Mouse (Mus musculus): Measurements from ENCODE around the gene Furin. TPM values are rescaled to one million over a fixed set of nuclear protein-coding genes. Genes with fewer than 3 reads are reported as not detected.
A peak's percentile ranks its signal among the peaks of the same experiment; 100 is the strongest.

The Furin gene
- total RNA-seq, 2 experiments from 2014 or later = 106 to 118 TPM

DNA sequence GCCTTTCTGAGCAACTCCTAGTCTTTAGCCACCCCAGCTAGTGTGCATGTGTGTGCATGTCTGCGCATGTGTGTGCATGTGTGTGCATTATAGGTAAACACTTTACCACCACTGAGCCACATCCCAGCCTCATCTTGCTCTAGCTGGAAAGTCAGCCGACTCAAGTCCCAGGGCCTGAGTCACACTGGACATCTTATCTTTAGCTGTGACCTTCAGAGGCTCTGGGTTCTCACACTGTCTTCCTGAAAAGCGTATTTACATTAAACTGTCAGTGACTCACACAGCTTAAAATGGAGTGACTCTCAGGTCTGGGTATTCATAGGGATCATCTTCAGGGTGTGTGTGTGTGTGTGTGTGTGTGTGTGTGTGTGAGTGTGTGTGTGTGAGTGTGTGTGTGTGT, 30.4 kb upstream of the Furin start:
- intact Hi-C loops (cut with DNase I) = no loop called here

DNA sequence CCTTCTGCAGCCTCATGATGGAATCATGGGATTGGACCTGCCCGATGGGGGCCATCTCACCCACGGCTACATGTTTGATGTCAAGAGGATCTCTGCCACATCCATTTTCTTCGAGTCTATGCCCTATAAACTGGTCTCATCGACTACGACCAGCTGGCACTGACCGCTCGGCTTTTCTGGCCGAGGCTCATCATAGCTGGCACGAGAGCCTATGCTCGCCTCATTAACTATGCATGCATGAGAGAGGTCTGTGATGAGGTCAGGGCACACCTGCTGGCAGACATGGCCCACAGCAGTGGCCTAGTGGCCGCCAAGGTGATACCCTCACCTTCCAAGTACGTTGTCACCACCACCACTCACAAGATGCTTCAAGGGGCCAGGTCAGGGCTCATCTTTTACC, 24.4 kb upstream of the Furin start:
- intact Hi-C loops (cut with DNase I) = no loop called here
- DNase-seq (ENCODE audit: low spot score) = no peak

More for the DNA sequence above, 30.4 kb upstream of the Furin start:
- DNase-seq (ENCODE audit: low spot score) = no peak

DNA sequence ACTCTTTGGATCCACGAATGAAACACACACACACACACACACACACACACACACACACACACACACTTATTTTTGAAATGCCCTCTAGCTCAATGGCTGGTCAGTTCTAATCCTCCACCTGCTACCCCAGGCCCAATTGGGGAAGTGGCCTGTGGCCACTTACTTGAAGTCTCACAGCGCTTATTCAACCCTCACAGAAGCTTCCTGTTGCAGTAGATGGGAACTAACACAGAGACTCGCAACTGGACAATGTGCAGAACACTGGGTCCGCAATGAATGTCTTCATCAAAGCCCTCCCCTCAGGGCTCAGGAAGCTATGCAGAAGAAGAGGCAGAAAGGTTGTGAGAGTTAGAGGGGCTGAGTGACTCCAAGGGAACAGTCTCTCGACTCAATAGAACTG, 22.5 kb upstream of the Furin start:
- intact Hi-C loops (cut with DNase I) = no loop called here

DNA sequence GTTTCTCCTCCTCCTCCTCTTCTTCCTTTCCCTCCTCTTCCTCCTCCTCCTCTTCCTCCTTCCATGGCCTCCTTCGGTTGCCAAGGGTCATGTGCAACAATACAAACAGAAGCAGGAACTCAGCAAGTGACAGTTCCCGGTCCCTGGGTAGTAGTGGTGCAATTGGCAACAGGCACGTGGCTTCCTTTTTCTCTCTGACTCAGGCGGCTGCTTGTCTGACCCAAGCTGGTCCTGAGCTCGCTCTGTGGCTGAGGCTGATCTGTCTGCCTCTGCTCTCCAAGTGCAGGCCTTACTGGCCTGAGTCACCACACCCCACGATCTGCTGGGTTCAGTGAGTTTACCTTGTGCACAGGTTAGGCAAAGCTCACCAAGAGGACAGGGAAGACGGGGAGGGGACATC, 21.1 kb upstream of the Furin start:
- DNase-seq (ENCODE audit: low spot score) = peak; percentile 33

More for the DNA sequence above, 22.5 kb upstream of the Furin start:
- no peak for DNase-seq (ENCODE audit: low spot score)

DNA sequence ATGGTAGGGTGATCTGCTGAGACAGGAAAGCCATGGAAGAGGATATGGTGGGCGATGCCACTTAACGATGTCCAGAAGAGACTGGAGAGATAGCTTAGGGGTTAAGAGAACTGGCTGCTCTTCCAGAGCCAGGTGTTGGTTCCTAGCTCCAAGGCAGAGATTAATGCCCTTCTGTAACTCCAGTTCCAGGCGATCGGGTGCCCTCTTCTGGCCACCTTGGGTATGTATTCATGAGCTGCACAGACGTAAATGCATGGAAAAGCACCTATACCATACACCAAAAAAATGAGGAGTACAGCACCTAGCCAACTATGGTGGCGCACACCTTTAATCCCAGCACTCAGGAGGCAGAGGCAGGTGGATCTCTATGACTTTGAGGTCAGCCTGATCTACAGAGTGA, 19.5 kb upstream of the Furin start:
- DNase-seq (ENCODE audit: low spot score) = no peak
- intact Hi-C loops (cut with DNase I) = no loop called here

More for the DNA sequence above, 21.1 kb upstream of the Furin start:
- intact Hi-C loops (cut with DNase I) = no loop called here

DNA sequence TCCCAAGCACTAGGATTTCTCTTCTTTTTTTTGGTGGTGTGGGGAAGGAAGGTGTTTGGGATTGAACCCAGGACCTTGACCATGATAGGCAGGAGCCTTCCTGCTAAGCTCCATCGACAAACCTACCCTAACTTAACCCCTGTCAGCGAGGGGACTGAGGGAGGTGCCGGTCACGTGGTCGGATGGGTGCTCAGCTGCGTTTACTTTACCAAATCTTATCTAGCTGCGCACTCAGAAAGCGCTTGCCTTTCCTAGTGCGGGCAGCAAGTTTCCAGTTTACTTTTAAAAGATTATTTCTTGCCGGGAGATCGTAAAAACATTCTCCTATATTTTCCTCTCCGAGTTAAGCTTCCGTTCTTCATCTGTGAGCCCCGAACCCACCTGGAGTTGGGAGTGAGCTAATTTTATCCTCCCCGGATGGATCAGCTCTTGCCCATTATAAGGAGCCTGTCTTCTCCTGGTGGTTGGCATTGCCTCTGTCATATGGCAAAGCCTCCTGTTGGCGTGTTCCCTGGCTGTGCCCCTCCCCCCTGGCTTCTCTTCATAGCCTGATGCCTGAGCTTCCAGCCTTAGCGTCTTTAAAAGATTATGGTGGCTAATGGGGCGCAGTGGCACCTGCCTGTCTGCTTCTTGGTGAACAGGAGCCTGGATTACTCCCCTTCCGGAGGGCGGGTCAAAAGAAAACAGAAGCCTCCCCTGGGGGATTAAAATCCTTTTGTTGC, 17.7 kb upstream of the Furin start:
- intact Hi-C loops (cut with DNase I) = no loop called here
- DNase-seq (ENCODE audit: low spot score) = no peak

DNA sequence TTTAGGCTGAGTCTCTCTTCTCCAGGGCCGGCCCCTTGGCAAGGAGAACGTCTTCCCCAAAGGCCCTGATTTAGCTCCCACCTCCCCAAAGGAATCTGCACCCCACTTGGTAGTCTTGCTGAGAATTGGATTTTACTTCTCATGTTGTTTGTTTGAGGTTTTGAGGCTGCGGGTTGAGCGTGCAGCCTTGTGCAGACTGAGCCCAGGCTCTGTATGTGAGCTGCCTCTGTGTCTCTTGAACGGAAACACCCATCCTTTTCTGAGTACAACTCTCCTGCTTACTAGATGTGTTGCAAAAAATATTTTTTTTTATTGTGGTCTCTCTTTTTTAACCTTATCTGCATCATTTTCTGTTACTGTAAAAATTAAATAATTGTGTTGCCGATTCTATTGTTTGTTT, 16.3 kb upstream of the Furin start:
- no peak for DNase-seq (ENCODE audit: low spot score)
- intact Hi-C loops (cut with DNase I) = no loop called here

DNA sequence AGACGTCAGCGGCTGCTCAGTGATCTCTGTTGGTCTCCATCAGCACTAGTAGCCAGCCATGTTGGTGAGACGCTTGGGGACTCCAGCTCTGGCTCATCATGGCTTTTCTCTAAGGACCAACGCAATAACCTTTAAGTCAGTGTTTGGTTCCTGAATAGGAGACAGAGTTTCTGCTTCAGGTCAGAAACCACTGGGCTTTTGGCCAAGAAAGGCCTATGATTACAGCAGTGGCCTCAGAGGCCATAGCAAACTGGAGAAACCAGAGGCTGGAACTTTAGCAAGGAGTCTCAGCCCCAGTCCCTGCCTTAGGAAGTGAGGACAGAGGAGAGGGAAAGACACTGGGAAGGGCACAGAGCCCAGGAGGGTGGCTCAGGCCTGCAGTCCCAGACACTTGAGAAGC, 15.3 kb upstream of the Furin start:
- intact Hi-C loops (cut with DNase I) = no loop called here
- no peak for DNase-seq (ENCODE audit: low spot score)

DNA sequence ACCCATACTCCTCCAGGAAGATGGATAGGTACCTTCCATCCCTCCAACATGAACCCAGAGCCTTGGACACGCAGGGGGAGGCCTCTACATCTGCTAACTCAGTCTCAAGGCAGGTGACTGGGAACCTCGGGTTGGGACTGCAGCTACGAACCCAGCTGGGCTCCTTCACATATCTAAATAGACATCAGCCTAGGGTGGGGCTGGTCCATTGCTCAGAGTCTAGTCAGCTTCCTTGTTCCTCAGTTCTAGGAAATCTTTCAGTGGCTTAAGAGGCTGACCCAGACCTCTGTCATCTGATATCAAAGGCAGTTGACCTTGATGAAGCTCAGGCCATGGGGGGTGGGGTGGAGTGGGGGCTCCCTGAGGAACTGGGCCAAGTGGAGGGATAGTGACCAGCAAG, 14.0 kb upstream of the Furin start:
- intact Hi-C loops (cut with DNase I) = no loop called here
- DNase-seq (ENCODE audit: low spot score) = no peak

DNA sequence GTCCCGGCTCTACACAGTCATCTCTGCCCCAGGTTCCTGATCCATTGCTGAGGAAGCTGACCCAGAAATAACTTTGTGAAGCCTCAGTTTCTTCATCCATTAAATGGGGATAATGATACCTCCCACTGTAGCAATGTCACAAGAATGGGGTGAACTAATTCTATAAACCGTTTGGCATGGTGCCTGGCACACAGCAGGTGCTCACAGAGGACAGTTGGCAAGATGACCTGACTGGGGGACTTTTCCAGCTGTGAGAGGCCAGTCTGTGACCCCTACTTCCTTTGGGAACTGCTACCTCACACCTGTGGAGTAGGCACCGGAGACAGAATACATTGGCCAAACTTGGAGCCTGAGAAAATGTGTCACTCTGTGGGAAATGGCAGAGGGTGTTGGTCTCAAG, 12.8 kb upstream of the Furin start:
- intact Hi-C loops (cut with DNase I) = no loop called here
- DNase-seq (ENCODE audit: low spot score) = no peak

DNA sequence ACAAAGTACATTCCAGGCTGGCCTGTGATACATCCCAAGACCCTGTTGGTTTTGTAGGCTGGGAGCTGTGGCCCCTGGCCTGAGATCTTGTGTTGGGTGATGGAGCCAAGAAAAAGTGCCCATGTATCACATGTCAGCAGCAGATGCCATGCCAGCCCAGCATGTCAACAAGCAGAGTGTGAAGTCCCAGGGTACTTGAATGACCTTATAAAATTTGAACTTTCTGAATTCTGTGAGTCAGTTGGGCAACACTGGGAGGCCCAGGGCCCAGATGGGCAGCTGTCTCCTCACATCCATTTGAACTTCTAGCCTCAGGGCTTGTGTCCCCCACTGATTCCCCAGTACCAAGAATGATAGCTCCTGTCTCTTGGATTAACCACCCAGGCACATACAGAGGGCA, 12.4 kb upstream of the Furin start:
- no peak for DNase-seq (ENCODE audit: low spot score)
- intact Hi-C loops (cut with DNase I) = no loop called here

DNA sequence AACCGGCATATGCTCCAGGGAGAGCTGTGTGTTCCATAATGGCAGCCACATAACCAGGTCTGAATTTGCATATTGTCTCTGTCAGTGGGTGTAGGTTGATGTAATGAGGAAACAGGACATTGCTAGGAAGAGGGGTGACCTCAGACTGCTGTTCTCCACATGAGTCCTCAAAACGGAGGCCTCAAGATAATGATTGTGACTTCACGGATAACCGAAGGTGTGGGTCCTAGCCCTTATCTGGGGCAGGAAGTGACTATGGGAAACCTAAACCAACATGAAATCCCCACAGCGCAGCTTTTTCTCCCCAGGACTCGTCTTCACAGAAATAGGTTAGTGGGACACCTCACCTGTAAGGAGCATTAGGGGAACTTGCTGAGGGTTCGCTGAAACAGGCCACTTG, 11.7 kb upstream of the Furin start:
- DNase-seq (ENCODE audit: low spot score) = no peak
- intact Hi-C loops (cut with DNase I) = no loop called here

DNA sequence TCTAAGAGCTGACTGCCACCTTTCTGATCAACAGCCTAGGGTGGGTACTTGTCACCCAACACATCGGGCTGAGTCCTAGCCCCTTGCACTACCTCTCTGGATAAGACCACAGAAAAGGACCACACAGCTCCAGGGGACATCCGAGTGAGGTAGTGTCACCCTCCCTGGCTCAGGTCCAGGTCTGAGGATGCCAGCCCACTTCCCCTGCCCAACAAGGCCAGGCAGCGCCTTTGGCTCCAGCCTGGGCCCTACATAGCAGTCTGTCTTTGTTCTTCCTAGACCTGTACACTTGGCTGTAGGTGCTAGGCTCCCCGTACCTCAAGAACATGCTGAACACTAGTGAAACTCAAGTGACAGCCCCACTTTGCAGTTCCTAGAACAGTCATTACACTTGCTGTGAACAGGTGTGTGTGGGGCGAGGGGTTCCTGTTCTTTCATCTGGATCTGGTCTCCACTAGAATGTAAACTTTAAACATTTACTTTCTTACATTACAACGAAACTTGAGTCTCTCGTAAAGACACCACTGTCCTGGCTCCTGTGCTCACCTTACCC, 9.1 kb upstream of the Furin start:
- DNase-seq (ENCODE audit: low spot score) = no peak
- intact Hi-C loops (cut with DNase I) = no loop called here

DNA sequence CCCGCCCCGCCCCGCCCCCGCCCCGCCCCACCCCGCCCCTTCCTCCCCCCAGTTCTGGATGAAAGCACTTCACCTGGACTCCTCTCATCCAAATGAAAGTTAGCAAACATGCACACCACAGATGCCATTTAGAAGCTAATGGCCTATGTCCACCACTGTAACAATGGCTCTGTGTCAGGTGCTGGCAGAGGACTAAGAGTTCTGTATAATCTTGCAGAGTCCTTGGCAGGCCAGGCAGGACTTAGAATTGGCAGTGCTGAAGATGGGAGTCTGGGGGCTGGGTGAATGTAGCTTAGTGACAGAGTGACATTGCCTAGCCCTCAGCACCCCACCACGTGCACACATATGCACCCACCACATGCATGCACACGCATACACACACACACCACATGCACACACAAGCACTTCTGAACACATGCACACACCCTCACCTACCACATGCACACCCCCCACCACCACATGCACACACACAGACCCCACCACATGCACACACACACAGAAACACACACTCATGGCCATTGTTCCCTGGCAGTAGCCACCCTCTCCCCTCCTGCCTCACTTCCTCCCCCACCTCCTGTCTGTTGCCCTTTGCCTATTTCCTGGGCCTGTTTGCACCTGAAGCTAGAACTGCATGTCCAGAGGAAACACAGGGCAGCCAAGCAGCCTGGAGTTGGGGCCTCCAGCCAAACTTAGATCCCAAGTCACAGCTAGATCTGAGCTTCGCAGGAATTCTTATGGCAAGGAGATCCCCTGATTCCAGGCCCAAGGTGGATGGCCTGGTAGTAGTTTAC, 8.5 kb upstream of the Furin start:
- intact Hi-C loops (cut with DNase I) = no loop called here
- DNase-seq (ENCODE audit: low spot score) = no peak

DNA sequence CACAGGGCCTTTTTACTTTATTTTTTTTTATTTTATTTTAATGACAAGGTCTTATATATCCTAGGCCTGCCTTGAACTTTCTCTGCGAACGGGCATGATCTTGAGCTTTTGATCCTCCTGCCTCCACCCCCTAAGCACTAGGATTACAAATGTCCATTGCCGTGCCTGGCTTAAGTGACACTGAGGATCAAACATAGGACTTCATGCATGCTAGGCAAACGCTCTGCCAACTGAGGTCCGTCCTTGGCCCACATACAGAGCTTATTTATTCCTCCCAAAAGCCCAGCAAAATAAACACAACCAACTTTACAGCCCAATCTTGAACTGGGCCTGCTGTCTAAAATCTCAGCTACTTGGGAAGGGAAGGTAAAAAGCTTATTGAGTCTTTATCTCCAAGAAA, 7.5 kb upstream of the Furin start:
- DNase-seq (ENCODE audit: low spot score) = no peak
- intact Hi-C loops (cut with DNase I) = no loop called here

DNA sequence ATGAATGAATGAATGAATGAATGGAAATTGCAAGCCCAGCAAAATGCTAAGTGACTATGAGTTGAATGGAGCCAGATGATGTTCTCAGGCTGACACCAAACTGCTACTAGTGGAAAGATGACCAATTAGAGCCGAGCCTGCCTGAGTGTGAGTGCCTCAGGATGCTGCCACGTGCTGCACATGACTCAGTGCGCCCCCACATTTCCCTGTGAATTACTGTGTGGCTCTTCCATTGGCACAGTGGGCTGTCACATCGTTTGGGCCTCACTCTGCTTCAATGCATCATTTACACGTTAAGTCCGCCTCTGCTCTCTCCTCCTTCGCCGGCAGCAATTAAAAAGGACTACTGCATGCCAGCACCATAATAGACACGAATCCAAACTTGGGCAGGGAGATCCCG, 7.0 kb upstream of the Furin start:
- DNase-seq (ENCODE audit: low spot score) = no peak
- intact Hi-C loops (cut with DNase I) = no loop called here

DNA sequence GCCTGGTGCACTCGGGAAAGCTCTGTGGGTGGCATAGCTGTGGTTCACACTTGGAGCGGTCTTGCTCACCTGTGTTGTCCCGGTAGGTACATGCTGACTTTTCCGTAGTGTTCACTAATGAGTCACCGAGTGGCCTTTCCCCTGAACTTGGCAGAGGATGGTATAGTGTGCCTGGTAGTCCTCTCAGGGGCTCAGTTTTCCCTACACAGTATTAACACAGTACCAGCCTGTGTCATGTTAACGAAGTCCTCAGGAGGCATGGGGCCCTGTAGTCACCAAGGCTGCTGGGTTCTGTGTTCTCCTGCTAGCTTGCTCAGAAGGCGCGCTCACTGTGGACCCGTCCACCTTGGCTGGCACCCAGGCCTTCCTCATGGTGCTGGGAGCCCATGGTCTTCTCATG, 5.1 kb upstream of the Furin start:
- intact Hi-C loops (cut with DNase I) = no loop called here
- DNase-seq (ENCODE audit: low spot score) = no peak

DNA sequence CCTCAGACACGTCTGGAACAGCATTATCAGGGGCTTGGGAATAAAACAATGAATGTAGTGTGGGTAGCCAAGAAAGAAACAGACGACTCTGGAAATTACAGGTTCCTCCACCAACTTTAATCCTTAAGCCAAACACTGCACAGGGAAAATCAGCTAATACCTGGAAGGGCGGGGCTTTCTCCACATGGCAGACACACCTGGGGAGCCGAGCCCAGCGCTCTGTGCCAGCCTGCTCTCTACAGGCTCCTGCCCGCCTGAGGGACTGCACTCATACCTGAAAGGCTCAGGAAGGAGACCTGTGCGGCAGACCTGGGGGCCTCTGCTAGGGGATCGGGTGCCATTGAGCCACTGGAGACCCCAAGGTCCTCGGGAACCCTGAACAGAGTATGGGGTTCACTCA, 2.5 kb upstream of the Furin start:
- intact Hi-C loops (cut with DNase I) = no loop called here
- no peak for DNase-seq (ENCODE audit: low spot score)

DNA sequence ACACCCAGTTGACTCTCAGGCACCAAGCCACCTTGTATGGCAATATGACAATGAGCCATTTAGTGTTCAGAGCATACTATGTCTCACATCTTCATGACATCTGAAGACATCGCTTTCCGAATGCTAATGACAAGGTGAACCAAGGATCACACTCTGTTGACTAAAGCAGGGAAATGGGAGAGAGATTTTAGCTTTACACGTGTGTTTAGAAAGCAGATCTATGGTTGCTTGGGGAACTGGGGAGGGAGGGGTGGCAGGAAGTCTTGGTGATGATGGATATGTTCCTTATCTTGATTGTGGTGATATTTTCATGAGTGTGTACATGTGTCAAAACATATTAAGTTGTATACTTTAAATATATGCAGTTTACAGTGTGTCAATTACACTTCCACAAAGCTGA, 950 bp upstream of the Furin start:
- no peak for DNase-seq (ENCODE audit: low spot score)
- intact Hi-C loops (cut with DNase I) = no loop called here

DNA sequence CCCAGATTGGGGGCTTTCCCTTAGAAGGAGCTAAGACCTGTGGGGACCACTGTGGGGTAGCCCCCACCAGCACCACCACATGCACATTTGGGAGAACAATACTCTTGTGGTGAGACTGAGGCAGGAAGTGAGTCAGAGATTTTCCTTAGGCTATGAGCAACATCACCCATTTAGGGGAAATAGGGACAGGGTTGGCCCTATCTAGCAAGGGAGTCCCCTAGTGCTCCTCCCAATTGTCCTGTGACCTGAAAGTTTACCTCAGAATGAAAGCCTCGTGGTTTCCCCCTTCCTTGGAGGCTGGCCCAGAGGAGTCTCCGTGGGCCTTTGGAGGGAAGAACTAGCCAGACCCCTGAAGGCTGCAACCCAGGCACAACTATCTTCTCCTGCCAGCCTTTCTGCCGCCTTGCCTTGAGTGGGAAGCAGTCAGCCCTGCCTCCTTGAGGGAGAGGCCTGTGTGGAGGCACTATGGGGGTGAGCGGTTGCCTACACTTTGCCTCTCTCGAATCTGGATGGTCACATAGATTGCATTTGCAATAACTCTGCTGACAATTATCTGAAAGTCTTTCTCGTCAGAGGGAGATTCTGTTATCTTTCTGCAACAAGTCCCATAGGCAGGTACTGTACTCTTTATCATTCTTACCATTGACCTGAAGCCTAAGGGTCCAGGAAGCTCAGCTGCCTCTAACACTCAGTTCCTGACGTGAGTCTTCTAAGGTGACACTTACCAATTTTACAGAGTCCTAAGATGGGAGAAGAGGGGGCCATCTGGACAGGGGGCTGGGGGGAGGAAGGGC, 938 bp downstream of the Furin start:
- DNase-seq (ENCODE audit: low spot score) = no peak

More for the DNA sequence above, 938 bp downstream of the Furin start:
- intact Hi-C loops (cut with DNase I) = loop anchor here (5.0 kb wide), 1 partner anchor 38 kb away; no protein-coding TSS in a partner anchor
